Mouse (Mus musculus) heart, embryonic 14.5 days (tissue): ENCODE data around the gene Zfp30. TPM values are rescaled to one million over a fixed set of nuclear protein-coding genes. Genes with fewer than 3 reads are reported as not detected.
A peak's percentile ranks its signal among the peaks of the same experiment; 100 is the strongest.

Experiments used
- ATAC-seq: fragments of 200-750 bp; cut with Nextera tagmentation; 2 replicates; pipeline ENCODE4 v1.8.0; 2017; ENCODE audit warnings: low read depth, moderate TSS enrichment; ENCODE audit not compliant: insufficient number of reproducible peaks, insufficient read depth, low FRiP score
- H3K27ac ChIP-seq, 2 experiments: fragments of 200-500 bp in 1 of 2; fragments of 300-500 bp in 1 of 2; sonication (generic) in 1 of 2; replicated peaks in 1 of 2; 2 replicates each; pipeline ENCODE4 v1.5.1; 2012 to 2014; ENCODE audit warnings: low read depth in 2 of 2, low read length in 2 of 2, control low read depth in 1 of 2, mild to moderate bottlenecking in 1 of 2, mixed read lengths in 1 of 2; ENCODE audit not compliant: control insufficient read depth in 1 of 2, insufficient read depth in 1 of 2
- H3K27me3 ChIP-seq: fragments of 300-500 bp; sonication (generic); 2 replicates; pipeline ENCODE4 v1.6.1; 2014; ENCODE audit warnings: mild to moderate bottlenecking, low read length, control low read depth; ENCODE audit not compliant: control insufficient read depth, insufficient read depth
- H3K36me3 ChIP-seq: fragments of 300-500 bp; sonication (generic); 2 replicates; pipeline ENCODE4 v1.6.1; 2014; ENCODE audit warnings: mild to moderate bottlenecking, control low read depth, low read length, mixed read lengths; ENCODE audit not compliant: control insufficient read depth, insufficient read depth
- H3K4me1 ChIP-seq, 2 experiments: fragments of 200-500 bp in 1 of 2; fragments of 300-500 bp in 1 of 2; sonication (generic) in 1 of 2; 2 replicates each; pipeline ENCODE4 v1.6.1; 2012 to 2014; ENCODE audit warnings: low read length in 2 of 2, control low read depth in 1 of 2, mixed read lengths in 1 of 2; ENCODE audit not compliant: control insufficient read depth in 2 of 2, insufficient read depth in 2 of 2
- H3K4me2 ChIP-seq: fragments of 300-500 bp; sonication (generic); 2 replicates; pipeline ENCODE4 v1.6.1; 2014; ENCODE audit warnings: mild to moderate bottlenecking, low read length
- H3K4me3 ChIP-seq, 2 experiments: fragments of 200-500 bp in 1 of 2; fragments of 300-500 bp in 1 of 2; sonication (generic) in 1 of 2; 2 replicates each; pipeline ENCODE4 v1.5.1; 2012 to 2014; ENCODE audit warnings: low read length in 2 of 2, mild to moderate bottlenecking in 2 of 2, control low read depth in 1 of 2, low read depth in 1 of 2, moderate library complexity in 1 of 2; ENCODE audit not compliant: control insufficient read depth in 1 of 2, insufficient read depth in 1 of 2
- H3K9ac ChIP-seq: fragments of 300-500 bp; sonication (generic); 2 replicates; pipeline ENCODE4 v1.6.1; 2014; ENCODE audit warnings: mild to moderate bottlenecking, low read length
- H3K9me3 ChIP-seq: fragments of 300-500 bp; sonication (generic); 2 replicates; pipeline ENCODE4 v1.6.1; 2016; ENCODE audit warnings: low read length, control low read depth; ENCODE audit not compliant: control insufficient read depth
- WGBS: fragments of 180-500 bp; shearing (Covaris S2); extraction: QIAGEN DNeasy Blood & Tissue Kit; methylation state at CpG from one replicate; pipeline ENCODE4 v1.1.7; 2014; 5-methylcytosine and 5-hydroxymethylcytosine counted together
- polyA plus RNA-seq: library from polyadenylated mRNA; unstranded; fragments of >200 nt; fragmentation: Nextera tagmentation; extraction: Ambion mirVana; gene quantifications from 2 replicates; pipeline ENCODE4 v1.2.1, GENCODE M21; 2014

The Zfp30 gene
- polyA plus RNA-seq, 1 experiment from 2014 or later: 6.5 TPM

DNA sequence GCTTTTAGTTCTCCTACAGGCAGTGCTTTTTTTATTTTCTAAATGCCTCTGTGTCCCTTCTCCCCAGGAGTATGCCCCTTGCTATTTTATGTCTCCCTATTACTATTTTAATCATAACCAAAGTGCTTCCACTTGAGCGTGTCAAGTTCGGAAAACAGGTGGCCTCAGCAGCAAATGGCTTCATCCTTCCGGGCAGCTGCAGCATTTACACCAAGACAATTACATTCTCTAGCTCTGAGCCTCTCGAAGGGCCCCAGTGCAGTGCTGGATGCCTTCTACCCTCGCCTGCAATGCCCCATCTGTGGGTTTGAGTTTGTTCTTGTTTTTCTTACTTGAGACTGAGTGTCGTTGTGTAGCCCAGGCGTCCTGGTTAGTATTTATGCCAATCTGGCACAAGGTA lies 10.3 kb upstream of the Zfp30 start:
- Histone ChIP-seq H3K4me2 (no peak overlapping the region), H3K4me3 (no peak overlapping the region), H3K4me1 (peaks cover 4 to 14% of the 10 kb centered on the region in 2 experiments; a peak in 3 of 4 replicates), H3K27me3 (no peaks in the 10 kb centered on the region), H3K9me3 (peaks cover 3% of the 10 kb centered on the region; the same call in 1 of the 2 replicates), H3K27ac (peak overlapping the region; percentile 5 to 51; a peak in 2 of 4 replicates), H3K9ac (no peak overlapping the region), H3K36me3 (peaks cover 74% of the 10 kb centered on the region)
- 60% methylated on average over 7 of the region's 7 CpGs for WGBS
- no peak for ATAC-seq

DNA sequence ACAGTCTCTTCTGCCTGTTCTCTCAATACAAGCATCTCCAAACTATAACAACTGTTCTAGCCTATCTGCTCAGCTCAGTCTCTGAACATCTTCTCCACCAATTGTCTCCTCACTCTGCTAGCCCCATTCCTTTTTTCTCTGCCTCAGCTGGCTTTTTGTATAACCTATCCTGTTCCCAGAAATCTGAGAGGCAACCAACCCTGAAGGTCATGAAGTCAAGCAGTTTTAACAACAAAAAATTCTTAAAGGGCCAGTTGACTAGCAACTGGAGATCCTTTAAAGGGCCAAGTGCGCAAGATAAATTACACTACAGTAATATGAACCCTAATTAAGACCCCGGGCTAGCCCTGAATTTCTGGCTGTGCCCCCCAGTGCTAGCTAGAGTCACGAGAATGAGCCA lies 9.4 kb upstream of the Zfp30 start:
- H3K27me3 ChIP-seq: no peaks in the 10 kb centered on the region
- peaks cover 82% of the 10 kb centered on the region for H3K36me3 ChIP-seq
- no peak overlapping the region for H3K4me3 ChIP-seq
- H3K4me1 ChIP-seq: peaks cover 4 to 9% of the 10 kb centered on the region in 2 experiments; a peak in 3 of 4 replicates
- no peak overlapping the region for H3K4me2 ChIP-seq
- WGBS: 96% methylated on average over 3 of the region's 3 CpGs
- ATAC-seq: no peak
- no peak overlapping the region for H3K27ac ChIP-seq
- peaks cover 3% of the 10 kb centered on the region; the same call in 1 of the 2 replicates for H3K9me3 ChIP-seq
- no peak overlapping the region for H3K9ac ChIP-seq

DNA sequence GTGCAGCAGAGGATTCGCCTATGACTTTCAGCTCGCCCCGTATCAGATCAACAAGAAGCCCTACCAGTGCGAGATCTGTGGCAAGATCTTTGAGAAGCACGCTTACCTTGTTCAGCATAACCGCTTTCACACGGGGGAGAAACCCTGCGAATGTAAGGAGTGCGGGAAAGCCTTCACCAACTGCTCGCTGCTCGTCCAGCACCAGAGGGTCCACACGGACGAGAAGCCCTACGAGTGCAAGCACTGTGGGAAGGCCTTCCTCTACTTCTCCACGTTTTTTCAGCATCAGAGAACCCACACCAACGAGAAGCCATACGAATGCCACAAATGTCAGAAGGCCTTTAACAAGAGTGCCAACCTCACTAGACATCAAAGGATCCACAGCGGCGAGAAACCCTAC lies 7.2 kb upstream of the Zfp30 start:
- WGBS: 94% methylated on average over 19 of the region's 19 CpGs
- Histone ChIP-seq H3K36me3 (peaks cover 77% of the 10 kb centered on the region), H3K27ac (no peak overlapping the region), H3K27me3 (no peaks in the 10 kb centered on the region), H3K4me1 (peaks cover 4 to 5% of the 10 kb centered on the region in 2 experiments; a peak in 2 of 4 replicates), H3K9ac (no peak overlapping the region), H3K4me2 (no peak overlapping the region), H3K9me3 (peaks cover 3% of the 10 kb centered on the region; the same call in 1 of the 2 replicates), H3K4me3 (no peak overlapping the region)
- ATAC-seq: no peak

DNA sequence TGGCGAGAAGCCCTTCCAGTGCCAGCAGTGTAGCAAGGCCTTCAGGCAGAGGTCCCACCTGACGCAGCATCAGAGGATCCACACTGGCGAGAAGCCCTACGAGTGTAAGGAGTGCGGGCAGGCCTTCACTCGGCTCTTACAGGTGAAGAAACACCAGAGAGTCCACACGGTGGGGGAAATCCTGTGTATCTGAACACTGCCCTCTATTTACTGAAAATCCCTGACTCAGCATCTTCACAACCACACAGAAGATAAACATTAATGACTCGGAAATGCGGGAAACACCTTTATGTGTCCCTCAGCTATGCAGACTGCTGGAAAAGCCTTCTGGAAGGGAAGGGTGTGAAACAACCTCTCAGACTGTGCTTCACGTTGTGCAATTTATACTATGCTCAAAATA lies 6.4 kb upstream of the Zfp30 start:
- no peak overlapping the region for H3K4me3 ChIP-seq
- no peak overlapping the region for H3K4me2 ChIP-seq
- 93% methylated on average over 10 of the region's 10 CpGs for WGBS
- peaks cover 3% of the 10 kb centered on the region; the same call in 1 of the 2 replicates for H3K9me3 ChIP-seq
- ATAC-seq: no peak
- H3K27ac ChIP-seq: no peak overlapping the region
- H3K4me1 ChIP-seq: peaks cover 4 to 5% of the 10 kb centered on the region in 2 experiments; a peak in 2 of 4 replicates
- peaks cover 70% of the 10 kb centered on the region for H3K36me3 ChIP-seq
- H3K9ac ChIP-seq: no peak overlapping the region
- H3K27me3 ChIP-seq: no peaks in the 10 kb centered on the region

DNA sequence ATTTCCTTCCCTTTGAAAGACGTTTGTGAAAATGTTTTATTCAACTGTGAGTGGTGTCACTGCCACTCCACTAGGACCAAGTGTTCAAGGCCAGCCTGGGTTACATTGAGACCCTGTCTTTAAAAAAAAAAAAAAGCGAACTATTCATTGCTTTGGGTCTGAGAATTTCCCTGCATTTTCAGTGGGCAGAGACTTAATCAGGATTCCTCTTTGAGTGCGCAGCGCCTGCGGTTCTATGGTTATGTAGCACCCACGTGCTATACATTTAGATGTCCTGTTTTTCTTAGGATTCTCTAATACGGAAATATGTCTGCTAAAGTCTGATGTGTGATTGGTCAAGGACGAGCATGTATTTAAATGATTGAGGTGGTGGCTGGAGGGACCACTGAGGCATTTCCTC lies 1.2 kb downstream of the Zfp30 start:
- no peak for ATAC-seq
- Histone ChIP-seq H3K27me3 (no peaks in the 10 kb centered on the region), H3K27ac (peak overlapping the region in 1 of 2 experiments; percentile 87; a peak in 1 of 4 replicates), H3K4me3 (peak overlapping the region; percentile 74 to 88; a peak in 3 of 4 replicates), H3K4me1 (peaks cover 6 to 19% of the 10 kb centered on the region in 2 experiments), H3K9ac (peak overlapping the region; percentile 87), H3K9me3 (no peaks in the 10 kb centered on the region), H3K4me2 (peak overlapping the region; percentile 76), H3K36me3 (peaks cover 25% of the 10 kb centered on the region)
- 59% methylated on average over 8 of the region's 8 CpGs for WGBS

DNA sequence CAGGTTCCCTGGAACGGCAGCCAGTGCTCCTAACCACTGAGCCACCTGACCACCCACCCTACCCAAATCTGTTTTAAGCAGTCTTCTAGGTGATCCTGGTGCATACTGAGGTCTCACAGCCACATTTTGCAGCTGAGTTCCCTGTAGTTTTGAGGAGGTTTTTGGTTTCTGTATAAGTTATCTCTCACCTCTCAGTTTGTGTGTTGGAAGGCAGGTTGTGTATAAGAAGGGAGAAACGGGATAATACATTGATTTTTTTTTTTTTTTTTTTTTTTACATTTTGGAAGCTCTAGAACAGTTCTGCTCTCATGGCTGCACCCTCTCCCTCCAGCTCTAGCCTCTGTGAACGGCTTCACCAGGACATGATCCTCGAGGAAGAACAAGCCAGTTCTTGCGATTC lies 2.1 kb downstream of the Zfp30 start:
- Histone ChIP-seq H3K9ac (peak overlapping the region; percentile 87), H3K4me2 (peak overlapping the region; percentile 76), H3K27me3 (no peaks in the 10 kb centered on the region), H3K36me3 (peaks cover 34% of the 10 kb centered on the region), H3K27ac (no peak overlapping the region), H3K9me3 (no peaks in the 10 kb centered on the region), H3K4me3 (peak overlapping the region; percentile 74 to 88), H3K4me1 (peaks cover 6 to 19% of the 10 kb centered on the region in 2 experiments)
- 82% methylated on average over 5 of the region's 5 CpGs for WGBS
- ATAC-seq: no peak

DNA sequence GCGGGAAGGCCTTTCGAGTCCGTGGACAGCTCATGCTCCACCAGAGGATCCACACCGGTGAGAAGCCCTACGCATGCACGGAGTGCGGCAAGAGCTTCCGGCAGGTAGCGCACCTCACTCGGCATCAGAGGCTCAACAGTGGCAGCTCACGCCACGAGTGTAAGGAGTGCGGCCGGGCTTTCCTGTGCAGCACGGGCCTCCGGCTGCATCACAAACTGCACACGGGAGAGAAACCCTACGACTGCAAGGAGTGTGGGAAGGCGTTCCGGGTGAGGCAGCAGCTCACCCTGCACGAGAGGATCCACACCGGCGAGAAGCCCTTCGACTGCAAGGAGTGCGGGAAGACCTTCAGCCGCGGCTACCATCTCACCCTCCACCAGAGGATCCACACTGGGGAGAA lies 9.1 kb downstream of the Zfp30 start:
- Histone ChIP-seq H3K4me3 (no peak overlapping the region), H3K4me2 (peak overlapping the region; percentile 9; the same call in 1 of the 2 replicates), H3K9ac (no peak overlapping the region), H3K27ac (no peak overlapping the region), H3K27me3 (0 out of 2 replicates have a peak, but pooled peaks cover 4% of the 10 kb centered on the region), H3K4me1 (no peaks in the 10 kb centered on the region), H3K9me3 (peaks cover 13% of the 10 kb centered on the region), H3K36me3 (peaks cover 64% of the 10 kb centered on the region)
- no peak for ATAC-seq
- 32% methylated on average over 27 of the region's 27 CpGs for WGBS

DNA sequence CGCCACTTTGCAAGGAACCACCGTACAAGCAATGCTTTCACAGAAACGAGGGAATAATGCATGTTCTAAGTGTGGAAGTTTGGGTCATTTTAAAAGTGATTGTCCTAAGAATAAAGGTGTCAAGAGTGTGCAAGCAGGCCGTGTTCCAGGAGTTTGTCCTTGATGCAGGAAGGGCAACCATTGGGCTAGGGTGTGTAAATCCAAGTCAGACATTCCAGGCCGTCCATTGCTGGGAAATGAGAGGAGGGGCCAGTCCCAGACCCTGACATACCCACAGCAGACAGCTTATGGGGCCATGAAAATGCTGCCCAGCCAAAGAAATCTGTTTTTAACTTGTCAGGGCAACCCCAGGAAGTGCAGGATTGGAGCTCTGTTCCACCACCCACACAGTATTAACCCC lies 23.2 kb downstream of the Zfp30 start:
- WGBS: 74% methylated on average over 5 of the region's 5 CpGs
- H3K27ac ChIP-seq: peak overlapping the region in 1 of 2 experiments; percentile 59; a peak in 1 of 4 replicates
- H3K4me1 ChIP-seq: no peaks in the 10 kb centered on the region; a peak in 1 of 4 replicates
- H3K4me3 ChIP-seq: no peak overlapping the region
- no peak overlapping the region for H3K9ac ChIP-seq
- no peaks in the 10 kb centered on the region for H3K9me3 ChIP-seq
- no peaks in the 10 kb centered on the region for H3K36me3 ChIP-seq
- no peak for ATAC-seq
- H3K4me2 ChIP-seq: no peak overlapping the region
- H3K27me3 ChIP-seq: no peaks in the 10 kb centered on the region
